Mouse (Mus musculus) thymus, postnatal 10 days (tissue): Measurements from ENCODE around the gene Frrs1l.

Source experiments
- DNase-seq, 2 experiments: peaks; one replicate each; pipeline ENCODE4 v3.0.0; 2021; ENCODE audit warnings: low spot score in 2 of 2

The Frrs1l gene

GRCm38 (mm10) chr4:56990215-56990584 lies at the start of gene Frrs1l:
Gene Frrs1l, minus strand, starts transcription at chr4:56990391.
- peak in 1 of 2 experiments; percentile 4 for DNase-seq

GRCm38 (mm10) chr4:57039127-57040031 lies 49.2 kb upstream of the Frrs1l start:
- no peak for DNase-seq

- DNase-seq, result no peak
These were observed 47.4 kb upstream of the Frrs1l start for GRCm38 (mm10) chr4:57037554-57037953.

- no peak for DNase-seq
These were observed 44.0 kb upstream of the Frrs1l start for GRCm38 (mm10) chr4:57034169-57034568.

- no peak for DNase-seq
These were observed 41.2 kb upstream of the Frrs1l start for GRCm38 (mm10) chr4:57031440-57031839.

- DNase-seq, result no peak
These were observed 37.8 kb upstream of the Frrs1l start for GRCm38 (mm10) chr4:57027954-57028353.

GRCm38 (mm10) chr4:57023527-57023926 lies 33.3 kb upstream of the Frrs1l start:
- no peak for DNase-seq

GRCm38 (mm10) chr4:57021288-57021687 lies 31.1 kb upstream of the Frrs1l start:
- no peak for DNase-seq

GRCm38 (mm10) chr4:57017229-57017628 lies 27.0 kb upstream of the Frrs1l start:
- peak; percentile 35 to 78 for DNase-seq

- DNase-seq, result no peak
These were observed 26.4 kb upstream of the Frrs1l start for GRCm38 (mm10) chr4:57016366-57017171.

GRCm38 (mm10) chr4:57015032-57015431 lies 24.8 kb upstream of the Frrs1l start:
- DNase-seq, result no peak

- DNase-seq, result no peak
These were observed 21.4 kb upstream of the Frrs1l start for GRCm38 (mm10) chr4:57011454-57012046.

- DNase-seq, result no peak
These were observed 20.7 kb upstream of the Frrs1l start for GRCm38 (mm10) chr4:57010919-57011318.

GRCm38 (mm10) chr4:57010425-57010824 lies 20.2 kb upstream of the Frrs1l start:
- DNase-seq, result no peak

GRCm38 (mm10) chr4:57007717-57008116 lies 17.5 kb upstream of the Frrs1l start:
- DNase-seq, result no peak

- no peak for DNase-seq
These were observed 14.8 kb upstream of the Frrs1l start for GRCm38 (mm10) chr4:57005011-57005410.

- DNase-seq, result no peak
These were observed 13.7 kb upstream of the Frrs1l start for GRCm38 (mm10) chr4:57003886-57004285.

- no peak for DNase-seq
These were observed 12.6 kb upstream of the Frrs1l start for GRCm38 (mm10) chr4:57002751-57003150.

- DNase-seq, result no peak
These were observed 11.2 kb upstream of the Frrs1l start for GRCm38 (mm10) chr4:57001437-57001836.

- DNase-seq, result peak; percentile 7 to 31
These were observed 3.1 kb upstream of the Frrs1l start for GRCm38 (mm10) chr4:56993331-56993730.

GRCm38 (mm10) chr4:56991951-56992350 lies 1.8 kb upstream of the Frrs1l start:
- DNase-seq, result no peak
